Mouse (Mus musculus): ENCODE data around the gene Pou2f1.

DNA sequence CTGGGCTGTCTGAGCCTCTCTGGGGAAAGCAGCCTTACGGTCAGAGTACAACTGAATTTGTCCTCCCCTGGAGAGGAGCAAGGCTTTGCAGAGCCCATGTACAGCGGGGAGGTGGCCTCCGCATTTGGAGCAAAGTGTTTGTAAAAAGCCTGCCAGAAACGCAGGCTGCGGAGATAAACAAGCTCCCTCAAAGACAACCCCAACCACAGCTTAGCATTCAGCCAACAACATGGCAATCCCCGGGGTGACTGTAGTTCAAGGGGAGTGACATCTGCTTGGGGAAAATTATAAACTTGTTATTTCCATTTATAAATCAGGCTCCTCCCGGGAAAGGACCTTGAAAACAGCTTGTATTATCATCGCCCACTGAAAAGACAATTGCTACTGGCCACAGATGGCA lies 164.9 kb downstream of the Pou2f1 start:
- no peak for TF ChIP-seq CTCF (IDR thresholded peaks at IDR 0.05; ENCODE audit: control insufficient read depth, insufficient read depth, insufficient replicate concordance, low read depth, low read length)
- TF ChIP-seq POLR2A (IDR thresholded peaks at IDR 0.05; ENCODE audit: control insufficient read depth, low read depth, low read length), result no peak
